Mouse (Mus musculus): ENCODE results near the gene Tmem101. TPM values are rescaled to one million over a fixed set of nuclear protein-coding genes. Genes with fewer than 3 reads are reported as not detected.

The Tmem101 gene
- polyA plus RNA-seq, 1 experiment = 26.7 TPM

GRCm38 (mm10) chr11:102138447-102138740 lies 17.8 kb downstream of the Tmem101 start:
- TF ChIP-seq CTCF (IDR thresholded peaks at IDR 0.05; ENCODE audit: insufficient read depth, low read length) (peak; percentile 91), POLR2A (IDR thresholded peaks at IDR 0.05; ENCODE audit: borderline replicate concordance, extremely low read depth, low read depth, low read length) (no peak)
- Histone ChIP-seq H3K4me1 (ENCODE audit: control insufficient read depth, insufficient read depth, low read length) (no peaks in the 10 kb centered on the region), H3K4me3 (replicated peaks; ENCODE audit: extremely low read depth, low read depth, low read length) (no peak overlapping the region)
- WGBS = under 1% methylated on average over 18 of the region's 18 CpGs
- DNase-seq = peak; percentile 50

- TF ChIP-seq POLR2A (IDR thresholded peaks at IDR 0.05; ENCODE audit: borderline replicate concordance, extremely low read depth, low read depth, low read length) (no peak), CTCF (IDR thresholded peaks at IDR 0.05; ENCODE audit: insufficient read depth, low read length) (no peak)
- H3K4me1 ChIP-seq (ENCODE audit: control insufficient read depth, insufficient read depth, low read length) = no peaks in the 10 kb centered on the region
- 41% methylated on average over 13 of the region's 13 CpGs for WGBS
- DNase-seq = no peak
- no peak overlapping the region for H3K4me3 ChIP-seq (replicated peaks; ENCODE audit: extremely low read depth, low read depth, low read length)
These were observed 18.4 kb downstream of the Tmem101 start for GRCm38 (mm10) chr11:102137625-102138446.

- Histone ChIP-seq H3K4me1 (ENCODE audit: control insufficient read depth, insufficient read depth, low read length) (no peaks in the 10 kb centered on the region), H3K4me3 (replicated peaks; ENCODE audit: extremely low read depth, low read depth, low read length) (no peak overlapping the region)
- DNase-seq = no peak
- WGBS = 21% methylated on average over 4 of the region's 4 CpGs
- TF ChIP-seq CTCF (IDR thresholded peaks at IDR 0.05; ENCODE audit: insufficient read depth, low read length) = no peak
- no peak for TF ChIP-seq POLR2A (IDR thresholded peaks at IDR 0.05; ENCODE audit: borderline replicate concordance, extremely low read depth, low read depth, low read length)
These were observed 21.7 kb downstream of the Tmem101 start for GRCm38 (mm10) chr11:102134516-102134915.

GRCm38 (mm10) chr11:102117386-102117785 lies 38.8 kb downstream of the Tmem101 start:
- H3K4me1 ChIP-seq (ENCODE audit: control insufficient read depth, insufficient read depth, low read length) = no peaks in the 10 kb centered on the region
- TF ChIP-seq CTCF (IDR thresholded peaks at IDR 0.05; ENCODE audit: insufficient read depth, low read length) (no peak), POLR2A (IDR thresholded peaks at IDR 0.05; ENCODE audit: borderline replicate concordance, extremely low read depth, low read depth, low read length) (no peak)
- no peak overlapping the region for H3K4me3 ChIP-seq (replicated peaks; ENCODE audit: extremely low read depth, low read depth, low read length)
- no peak for DNase-seq
- whole genome bisulfite sequencing = 68% methylated on average over 6 of the region's 6 CpGs

- no peak overlapping the region for H3K4me3 ChIP-seq (replicated peaks; ENCODE audit: extremely low read depth, low read depth, low read length)
- TF ChIP-seq CTCF (IDR thresholded peaks at IDR 0.05; ENCODE audit: insufficient read depth, low read length) = no peak
- TF ChIP-seq POLR2A (IDR thresholded peaks at IDR 0.05; ENCODE audit: borderline replicate concordance, extremely low read depth, low read depth, low read length) = no peak
- no peaks in the 10 kb centered on the region for H3K4me1 ChIP-seq (ENCODE audit: control insufficient read depth, insufficient read depth, low read length)
- 41% methylated on average over 8 of the region's 8 CpGs for WGBS
- no peak for DNase-seq
These were observed 40.0 kb downstream of the Tmem101 start for GRCm38 (mm10) chr11:102116241-102116640.

GRCm38 (mm10) chr11:102111576-102111975 lies 44.6 kb downstream of the Tmem101 start:
- H3K4me1 ChIP-seq (ENCODE audit: control insufficient read depth, insufficient read depth, low read length) = no peaks in the 10 kb centered on the region
- H3K4me3 ChIP-seq (replicated peaks; ENCODE audit: extremely low read depth, low read depth, low read length) = no peak overlapping the region
- TF ChIP-seq CTCF (IDR thresholded peaks at IDR 0.05; ENCODE audit: insufficient read depth, low read length) (no peak), POLR2A (IDR thresholded peaks at IDR 0.05; ENCODE audit: borderline replicate concordance, extremely low read depth, low read depth, low read length) (no peak)
- DNase-seq = no peak
- WGBS = 62% methylated on average over 5 of the region's 5 CpGs

GRCm38 (mm10) chr11:102107732-102108131 lies 48.5 kb downstream of the Tmem101 start, which contains the start of gene Pyy:
Pyy (minus strand) TSS chr11:102107832.
- H3K4me3 ChIP-seq (replicated peaks; ENCODE audit: extremely low read depth, low read depth, low read length) = no peak within 1 kb of the TSS
- no peaks in the 10 kb centered on the region for H3K4me1 ChIP-seq (ENCODE audit: control insufficient read depth, insufficient read depth, low read length)
- WGBS = 11% methylated on average over 9 of the region's 9 CpGs
- TF ChIP-seq CTCF (IDR thresholded peaks at IDR 0.05; ENCODE audit: insufficient read depth, low read length) (no peak), POLR2A (IDR thresholded peaks at IDR 0.05; ENCODE audit: borderline replicate concordance, extremely low read depth, low read depth, low read length) (no peak)
- DNase-seq = no peak

- DNase-seq = no peak
- TF ChIP-seq POLR2A (IDR thresholded peaks at IDR 0.05; ENCODE audit: borderline replicate concordance, extremely low read depth, low read depth, low read length) (no peak), CTCF (IDR thresholded peaks at IDR 0.05; ENCODE audit: insufficient read depth, low read length) (no peak)
- 5% methylated on average over 21 of the region's 21 CpGs for WGBS
- H3K4me3 ChIP-seq (replicated peaks; ENCODE audit: extremely low read depth, low read depth, low read length) = no peak overlapping the region
- H3K4me1 ChIP-seq (ENCODE audit: control insufficient read depth, insufficient read depth, low read length) = no peaks in the 10 kb centered on the region
These were observed 49.3 kb downstream of the Tmem101 start for GRCm38 (mm10) chr11:102106911-102107310.

Other genes with a start within 250 kb of the Tmem101 start
- gene Sost, start 189.4 kb downstream of the Tmem101 start, polyA plus RNA-seq (2012; rRNA removed) = 2.0 and 2.2 TPM in 2 replicates
- gene Cfap97d1, start 172.1 kb downstream of the Tmem101 start, polyA plus RNA-seq (2012; rRNA removed) = not detected in 2 replicates
- 176 and 296 TPM in 2 replicates for gene Dusp3, start 169.4 kb downstream of the Tmem101 start, polyA plus RNA-seq (2012; rRNA removed)
- 2.4 and 4.0 TPM in 2 replicates for gene Mpp3, start 127.9 kb downstream of the Tmem101 start, polyA plus RNA-seq (2012; rRNA removed)
- gene Cd300lg, start 114.9 kb downstream of the Tmem101 start, polyA plus RNA-seq (2012; rRNA removed) = 7.8 and 12.0 TPM in 2 replicates
- 12.8 and 14.4 TPM in 2 replicates for gene Mpp2, start 67.9 kb downstream of the Tmem101 start, polyA plus RNA-seq (2012; rRNA removed)
- gene Ppy, start 55.1 kb downstream of the Tmem101 start, polyA plus RNA-seq (2012; rRNA removed) = 6.3 and 9.8 TPM in 2 replicates
- gene Pyy, start 48.6 kb downstream of the Tmem101 start, polyA plus RNA-seq (2012; rRNA removed) = 9.6 TPM in 1 of 2 replicates, not detected in the other
- 0.41 and 0.72 TPM in 2 replicates for gene Nags, start 10.9 kb downstream of the Tmem101 start, polyA plus RNA-seq (2012; rRNA removed)
- 20.8 and 30.6 TPM in 2 replicates for gene Lsm12, start 28.9 kb upstream of the Tmem101 start, polyA plus RNA-seq (2012; rRNA removed)
- gene G6pc3, start 33.2 kb upstream of the Tmem101 start, polyA plus RNA-seq (2012; rRNA removed) = 74.4 and 82.5 TPM in 2 replicates
- gene Hdac5, start 73.8 kb upstream of the Tmem101 start, polyA plus RNA-seq (2012; rRNA removed) = 140 and 160 TPM in 2 replicates
- 0.65 and 0.68 TPM in 2 replicates for gene BC030867, start 92.5 kb upstream of the Tmem101 start, polyA plus RNA-seq (2012; rRNA removed)
- 0.15 and 1.8 TPM in 2 replicates for gene Asb16, start 112.3 kb upstream of the Tmem101 start, polyA plus RNA-seq (2012; rRNA removed)
- 46.3 and 53.4 TPM in 2 replicates for gene Tmub2, start 128.5 kb upstream of the Tmem101 start, polyA plus RNA-seq (2012; rRNA removed)
- 33.1 and 38.8 TPM in 2 replicates for gene Atxn7l3, start 140.2 kb upstream of the Tmem101 start, polyA plus RNA-seq (2012; rRNA removed)
- 23.9 and 27.7 TPM in 2 replicates for gene Ubtf, start 163.3 kb upstream of the Tmem101 start, polyA plus RNA-seq (2012; rRNA removed)
- gene Slc4a1, start 209.8 kb upstream of the Tmem101 start, polyA plus RNA-seq (2012; rRNA removed) = 1.1 and 1.2 TPM in 2 replicates
- gene Rundc3a, start 237.0 kb upstream of the Tmem101 start, polyA plus RNA-seq (2012; rRNA removed) = 1.9 and 2.8 TPM in 2 replicates

Data from lung, adult 2 months (tissue).